Mouse (Mus musculus) heart, adult 2 months (tissue): ENCODE results near the gene Erbb3. TPM values are rescaled to one million over a fixed set of nuclear protein-coding genes. Genes with fewer than 3 reads are reported as not detected.
"Not testable (repeated sequence)": the region's sequence is repeated elsewhere in the genome, so short reads cannot be mapped to it uniquely, and the experiment has no call there.

ENCODE experiments used
- DNase-seq, 2 experiments: peaks; one replicate each; pipeline ENCODE4 v3.0.0; 2021
- H3K27ac ChIP-seq: fragments of 200-600 bp; 2 replicates; pipeline ENCODE4 v1.8.1; 2022
- H3K27me3 ChIP-seq: fragments of 200-500 bp; 2 replicates; pipeline ENCODE4 v1.6.1; 2012; ENCODE audit warnings: mild to moderate bottlenecking, low read length, inconsistent platforms, mixed read lengths; ENCODE audit not compliant: control insufficient read depth, insufficient read depth
- H3K36me3 ChIP-seq: fragments of 200-500 bp; 2 replicates; pipeline ENCODE4 v1.6.1; 2012; ENCODE audit warnings: low read length, inconsistent platforms; ENCODE audit not compliant: control insufficient read depth, insufficient read depth
- H3K4me1 ChIP-seq: fragments of 200-500 bp; 2 replicates; pipeline ENCODE4 v1.6.1; 2011; ENCODE audit warnings: low read length; ENCODE audit not compliant: control insufficient read depth, insufficient read depth
- H3K4me3 ChIP-seq: fragments of 200-600 bp; 2 replicates; pipeline ENCODE4 v1.8.1; 2022
- H3K79me2 ChIP-seq: fragments of 200-500 bp; replicated peaks from 2 replicates; pipeline ENCODE4 v1.6.1; 2012; ENCODE audit warnings: mild to moderate bottlenecking, inconsistent platforms, low read length, moderate library complexity, mixed read lengths; ENCODE audit not compliant: control insufficient read depth, insufficient read depth
- H3K9ac ChIP-seq: fragments of 200-500 bp; 2 replicates; pipeline ENCODE4 v1.6.1; 2012; ENCODE audit warnings: low read depth, mild to moderate bottlenecking, control low read depth, inconsistent platforms, low read length, mixed read lengths
- CTCF ChIP-seq: fragments of 200-600 bp; IDR thresholded peaks from 2 replicates; pipeline ENCODE4 v1.8.1; 2022; ENCODE audit warnings: antibody characterized with exemption, mild to moderate bottlenecking, moderate library complexity
- EP300 ChIP-seq: fragments of 200-500 bp; IDR thresholded peaks from 2 replicates; pipeline ENCODE4 v1.6.1; 2011; ENCODE audit warnings: low read depth, low read length, control low read depth; ENCODE audit not compliant: insufficient read depth
- POLR2A ChIP-seq: fragments of 200-500 bp; IDR thresholded peaks from 2 replicates; pipeline ENCODE4 v1.6.1; 2011; ENCODE audit warnings: mild to moderate bottlenecking, low read depth, low read length, control low read depth; ENCODE audit not compliant: insufficient read depth
- WGBS: fragments of 180-500 bp; shearing (Covaris S2); methylation state at CpG from one replicate; pipeline ENCODE4 v1.1.7; 2018; 5-methylcytosine and 5-hydroxymethylcytosine counted together
- intact Hi-C: fragments of 180-260 bp; cut with DNase I; formaldehyde crosslinking; loops from one replicate; pipeline ENCODE4 v1.15.1; 2025
- long read RNA-seq: library from polyadenylated mRNA; stranded (forward); transcript quantifications from one replicate; pipeline ENCODE4 v2.0.0, GENCODE M21; 2021
- polyA plus RNA-seq: library from polyadenylated mRNA; depleted of rRNA; stranded (reverse); fragments of >200 nt; gene quantifications from 2 replicates; pipeline ENCODE4 v1.2.3, GENCODE M21; 2012; rRNA removed
- total RNA-seq, 2 experiments: library from RNA; stranded (reverse); gene quantifications; 2 replicates each; pipeline ENCODE4 v1.2.3; 2021

The Erbb3 gene
- 1 to 10 TPM; 6.3 to 8.2 TPM for total RNA-seq
- polyA plus RNA-seq, result 5.5 and 7.7 TPM in 2 replicates
- long read RNA-seq, partial matches to known transcripts, result 4 of 5 reads
- long read RNA-seq, other reads (novel, unspliced or antisense), result 1 of 5 reads

DNA sequence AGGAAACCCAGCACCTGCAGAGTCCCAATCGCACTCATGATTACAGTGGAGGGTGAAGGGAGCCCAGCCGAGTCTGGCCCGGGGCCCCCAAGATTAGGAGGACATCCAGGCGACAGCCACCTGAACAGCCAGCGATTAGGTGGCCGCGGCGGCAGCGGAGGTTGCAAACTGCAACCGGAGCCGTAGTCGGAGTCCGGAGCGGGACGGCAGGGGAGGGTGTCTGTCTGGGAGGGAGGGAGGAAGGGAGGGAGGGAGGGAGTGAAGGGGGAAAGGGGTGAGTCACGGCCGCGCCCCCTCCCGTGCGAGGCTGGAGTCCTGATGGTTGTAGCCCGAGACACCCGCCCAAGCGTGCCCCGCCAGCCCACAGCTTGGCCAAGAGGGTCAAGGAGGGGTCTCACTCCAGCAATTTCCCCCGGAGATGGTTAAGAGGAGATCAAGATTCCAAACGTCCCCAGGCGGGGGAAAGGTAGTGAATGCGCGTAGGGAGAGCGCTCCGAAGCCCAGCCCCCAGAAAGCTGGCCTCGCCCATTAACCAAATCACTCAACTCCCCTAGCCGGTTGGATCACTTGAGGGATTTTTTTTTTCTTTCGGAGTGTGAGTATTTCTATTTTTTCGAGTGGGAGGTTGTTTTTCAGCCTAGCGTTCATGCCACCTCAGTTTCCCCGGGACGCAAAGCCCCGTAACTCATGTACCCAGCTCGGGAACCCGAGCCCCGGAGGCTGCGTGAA, at the start of gene Erbb3:
Gene Erbb3, minus strand, starts transcription at position 189 of the 729 bp plus-strand sequence.
- no peaks in the 10 kb centered on the region for H3K79me2 ChIP-seq
- no peaks in the 10 kb centered on the region for H3K36me3 ChIP-seq
- peak; percentile 58 to 62 for DNase-seq
- no peaks in the 10 kb centered on the region for H3K4me1 ChIP-seq
- H3K9ac ChIP-seq, result peak within 1 kb of the TSS; percentile 70
- H3K27me3 ChIP-seq, result no peaks in the 10 kb centered on the region
- WGBS, result under 1% methylated on average over 43 of the region's 43 CpGs
- H3K4me3 ChIP-seq, result peak within 1 kb of the TSS; percentile 71
- intact Hi-C loops, result loop anchor here (2.0 kb wide), 1 partner anchor 23 kb away; no protein-coding TSS in a partner anchor
- TF ChIP-seq POLR2A, result no peak
- TF ChIP-seq EP300, result no peak
- TF ChIP-seq CTCF, result no peak
- no peak within 1 kb of the TSS; the same call in 1 of the 2 replicates for H3K27ac ChIP-seq

DNA sequence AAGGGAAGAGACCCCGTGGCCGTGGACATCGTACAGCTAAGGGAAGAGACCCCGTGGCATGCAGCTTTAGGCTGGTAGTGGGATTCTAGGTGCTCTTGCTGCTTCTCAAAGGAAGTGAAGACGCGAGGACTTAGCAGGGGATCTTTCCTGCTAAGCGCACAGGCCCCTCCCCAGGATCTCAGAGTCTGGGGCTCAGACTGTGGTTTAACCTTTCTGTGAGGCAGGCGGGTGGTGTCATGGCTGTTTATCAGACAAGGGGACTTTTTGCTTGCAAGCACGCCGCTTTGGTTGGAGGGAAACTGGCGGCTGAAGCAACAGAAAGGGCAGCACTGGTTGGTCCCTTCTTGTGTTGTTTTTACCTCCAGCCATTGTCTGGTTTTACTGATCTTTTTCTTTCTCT, 47.6 kb upstream of the Erbb3 start:
- DNase-seq, result no peak
- Histone ChIP-seq H3K27ac (no peak overlapping the region), H3K36me3 (no peaks in the 10 kb centered on the region), H3K79me2 (no peaks in the 10 kb centered on the region), H3K4me3 (no peak overlapping the region), H3K4me1 (no peaks in the 10 kb centered on the region), H3K27me3 (no peaks in the 10 kb centered on the region), H3K9ac (no peak overlapping the region)
- TF ChIP-seq CTCF (no peak), POLR2A (no peak), EP300 (no peak)
- intact Hi-C loops, result no loop called here
- WGBS, result 19% methylated on average over 11 of the region's 11 CpGs

GRCm38 (mm10) chr10:128636561-128636960, 47.1 kb upstream of the Erbb3 start:
- TF ChIP-seq POLR2A (no peak), CTCF (no peak), EP300 (no peak)

GRCm38 (mm10) chr10:128635697-128636096, 46.2 kb upstream of the Erbb3 start:
- H3K4me3 ChIP-seq, result no peak overlapping the region
- intact Hi-C loops, result no loop called here
- no peaks in the 10 kb centered on the region for H3K4me1 ChIP-seq
- H3K27me3 ChIP-seq, result no peaks in the 10 kb centered on the region
- TF ChIP-seq POLR2A (no peak), CTCF (no peak), EP300 (no peak)
- no peaks in the 10 kb centered on the region for H3K79me2 ChIP-seq
- H3K36me3 ChIP-seq, result no peaks in the 10 kb centered on the region
- WGBS, result 93% methylated on average over 13 of the region's 13 CpGs
- no peak overlapping the region for H3K27ac ChIP-seq
- H3K9ac ChIP-seq, result no peak overlapping the region
- DNase-seq, result no peak

More at GRCm38 (mm10) chr10:128636561-128636960, 47.1 kb upstream of the Erbb3 start:
- Histone ChIP-seq H3K4me1 (no peaks in the 10 kb centered on the region), H3K4me3 (no peak overlapping the region), H3K79me2 (no peaks in the 10 kb centered on the region), H3K36me3 (no peaks in the 10 kb centered on the region), H3K27ac (no peak overlapping the region), H3K27me3 (no peaks in the 10 kb centered on the region), H3K9ac (no peak overlapping the region)
- 48% methylated on average over 6 of the region's 6 CpGs for WGBS
- DNase-seq, result no peak
- intact Hi-C loops, result no loop called here

GRCm38 (mm10) chr10:128631571-128631970, 42.1 kb upstream of the Erbb3 start:
- no peaks in the 10 kb centered on the region for H3K36me3 ChIP-seq
- no peak overlapping the region for H3K27ac ChIP-seq
- no peaks in the 10 kb centered on the region for H3K4me1 ChIP-seq
- no peak for DNase-seq
- TF ChIP-seq CTCF (no peak), POLR2A (no peak), EP300 (no peak)
- H3K27me3 ChIP-seq, result no peaks in the 10 kb centered on the region
- intact Hi-C loops, result no loop called here
- H3K79me2 ChIP-seq, result no peaks in the 10 kb centered on the region
- WGBS, result 22% methylated on average over 6 of the region's 6 CpGs
- no peak overlapping the region for H3K9ac ChIP-seq
- no peak overlapping the region for H3K4me3 ChIP-seq

DNA sequence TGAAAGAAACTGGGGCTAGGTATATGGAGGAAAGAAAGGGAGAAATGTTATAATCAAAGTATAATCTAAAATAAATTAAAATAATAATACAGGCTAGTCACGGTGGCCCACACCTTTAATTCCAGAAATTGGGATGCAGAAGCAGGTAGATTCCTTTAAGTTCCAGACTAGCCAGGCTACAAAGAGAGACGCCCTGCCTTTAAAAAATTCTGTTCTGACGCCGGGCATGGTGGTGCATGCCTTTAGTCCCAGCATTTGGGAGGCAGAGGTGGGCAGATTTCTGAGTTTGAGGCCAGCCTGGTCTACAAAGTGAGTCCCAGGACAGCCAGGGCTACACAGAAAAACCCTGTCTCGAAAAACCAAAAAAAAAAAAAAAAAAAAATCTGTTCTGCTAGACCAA, 40.9 kb upstream of the Erbb3 start:
- 78% methylated on average over 5 of the region's 5 CpGs for WGBS
- H3K36me3 ChIP-seq, intact Hi-C loops, DNase-seq, H3K27me3 ChIP-seq, H3K9ac ChIP-seq, H3K27ac ChIP-seq, H3K4me1 ChIP-seq, H3K4me3 ChIP-seq, H3K79me2 ChIP-seq: not testable (repeated sequence)
